Mouse (Mus musculus): ENCODE data around the gene Vav2.

DNA sequence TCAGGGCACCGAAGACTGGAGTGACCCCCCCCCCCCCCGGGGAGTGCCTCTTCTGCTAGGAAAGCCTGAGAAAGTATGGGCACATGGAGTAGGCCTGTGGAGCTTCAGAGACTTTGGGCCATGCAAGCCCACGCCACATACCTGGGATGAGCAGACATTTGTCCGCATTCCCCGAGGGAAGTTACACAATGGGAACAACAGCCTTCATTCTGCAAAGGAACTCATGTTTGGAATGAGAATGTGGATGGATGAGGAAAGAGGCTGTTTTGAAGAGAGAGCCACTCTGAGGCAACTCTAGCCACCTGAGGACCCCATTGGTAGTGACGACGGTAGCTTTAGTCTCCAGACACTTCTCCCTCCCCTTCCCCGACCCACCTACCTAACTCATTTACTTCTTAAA is 106.0 kb downstream of the Vav2 start:
- no peak for TF ChIP-seq POLR2A (IDR thresholded peaks at IDR 0.05; ENCODE audit: insufficient read depth, low read length)
- no peak for TF ChIP-seq CTCF (IDR thresholded peaks at IDR 0.05; ENCODE audit: low read depth, low read length)
- TF ChIP-seq EP300 (IDR thresholded peaks at IDR 0.05; ENCODE audit: insufficient read depth, low read depth, low read length), result no peak

Data from ES-Bruce4 (cell line).